Mouse (Mus musculus) MEL (cell line): ENCODE measurements around the gene Defb45.

Experiments used
- MAX ChIP-seq: IDR thresholded peaks from 2 replicates; pipeline ENCODE4 v1.6.1; 2011; ENCODE audit warnings: low read length, improper control_type of control experiment
- POLR2A ChIP-seq, 2 experiments: IDR thresholded peaks; 2 replicates each; pipeline ENCODE4 v1.6.1; 2011 to 2012; ENCODE audit warnings: low read length in 2 of 2, mild to moderate bottlenecking in 2 of 2, control low read depth in 1 of 2, improper control_type of control experiment in 1 of 2, low read depth in 1 of 2, moderate library complexity in 1 of 2; ENCODE audit not compliant: control insufficient read depth in 1 of 2, insufficient read depth in 1 of 2, poor library complexity in 1 of 2
- ZNF384 ChIP-seq: IDR thresholded peaks from 2 replicates; pipeline ENCODE4 v1.6.1; 2012; ENCODE audit warnings: low read depth, mild to moderate bottlenecking, inconsistent platforms, low read length, improper control_type of control experiment

GRCm38 (mm10) chr2:152615563-152615962 lies 16.4 kb upstream of the Defb45 start:
- TF ChIP-seq ZNF384 (no peak), MAX (no peak), POLR2A (IDR thresholded peaks at IDR 0.05; ENCODE audit: control insufficient read depth in 1 of 2, insufficient read depth in 1 of 2, low read depth in 1 of 2, low read length in 2 of 2, poor library complexity in 1 of 2) (no peak)
